Mouse (Mus musculus) stomach, embryonic 16.5 days (tissue): Measurements from ENCODE around the gene F11r. TPM values are rescaled to one million over a fixed set of nuclear protein-coding genes. Genes with fewer than 3 reads are reported as not detected.
A peak's percentile ranks its signal among the peaks of the same experiment; 100 is the strongest.

Experiments
- ATAC-seq: fragments of 200-750 bp; cut with Nextera tagmentation; 2 replicates; pipeline ENCODE4 v1.8.0; 2017; ENCODE audit warnings: moderate number of reproducible peaks, moderate TSS enrichment; ENCODE audit not compliant: insufficient read depth, low FRiP score
- H3K27ac ChIP-seq: fragments of 300-500 bp; sonication (generic); 2 replicates; pipeline ENCODE4 v1.5.1; 2014; ENCODE audit warnings: low read length
- H3K27me3 ChIP-seq: fragments of 300-500 bp; sonication (generic); 2 replicates; pipeline ENCODE4 v1.6.1; 2014; ENCODE audit warnings: low read length, control low read depth, mixed read lengths; ENCODE audit not compliant: control insufficient read depth, insufficient read depth
- H3K36me3 ChIP-seq: fragments of 300-500 bp; sonication (generic); 2 replicates; pipeline ENCODE4 v1.6.1; 2014; ENCODE audit warnings: low read length; ENCODE audit not compliant: control insufficient read depth, insufficient read depth
- H3K4me1 ChIP-seq: fragments of 300-500 bp; sonication (generic); 2 replicates; pipeline ENCODE4 v1.6.1; 2014; ENCODE audit warnings: low read length, control low read depth, mixed read lengths; ENCODE audit not compliant: control insufficient read depth, insufficient read depth
- H3K4me2 ChIP-seq: fragments of 300-500 bp; sonication (generic); 2 replicates; pipeline ENCODE4 v1.6.1; 2014; ENCODE audit warnings: low read depth, low read length, mixed read lengths
- H3K4me3 ChIP-seq: fragments of 300-500 bp; sonication (generic); replicated peaks from 2 replicates; pipeline ENCODE4 v1.5.1; 2014; ENCODE audit warnings: mild to moderate bottlenecking, low read length
- H3K9ac ChIP-seq: fragments of 300-500 bp; sonication (generic); 2 replicates; pipeline ENCODE4 v1.6.1; 2014; ENCODE audit warnings: low read length
- H3K9me3 ChIP-seq: fragments of 300-500 bp; sonication (generic); replicated peaks from 2 replicates; pipeline ENCODE4 v1.6.1; 2016; ENCODE audit warnings: low read length, control low read depth; ENCODE audit not compliant: control insufficient read depth
- WGBS: fragments of 180-500 bp; shearing (Covaris S2); extraction: QIAGEN DNeasy Blood & Tissue Kit; methylation state at CpG from one replicate; pipeline ENCODE4 v1.1.7; 2014; 5-methylcytosine and 5-hydroxymethylcytosine counted together
- polyA plus RNA-seq: library from polyadenylated mRNA; unstranded; fragments of >200 nt; fragmentation: Nextera tagmentation; extraction: Ambion mirVana; gene quantifications from 2 replicates; pipeline ENCODE4 v1.2.1, GENCODE M21; 2015

F11r gene
- polyA plus RNA-seq, 1 experiment from 2014 or later = 137 TPM

DNA sequence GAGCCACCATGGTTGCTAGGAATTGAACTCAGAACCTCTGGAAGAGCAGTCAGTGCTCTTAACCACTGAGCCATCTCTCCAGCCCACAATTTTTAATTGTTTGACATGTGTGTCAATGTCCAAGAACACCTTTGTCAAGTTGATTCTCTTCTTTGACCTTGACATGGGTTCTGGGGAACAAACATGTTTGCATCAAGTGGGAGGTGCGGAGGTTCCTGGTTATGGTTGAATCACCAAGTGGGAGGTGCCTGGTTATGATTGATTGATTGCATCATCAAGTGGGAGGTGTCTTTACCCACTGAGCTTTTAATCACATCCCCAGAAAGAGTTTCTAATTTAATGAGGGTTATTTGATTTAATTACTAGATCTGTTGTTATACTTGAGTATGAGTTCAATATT, 20.2 kb downstream of the F11r start:
- no peak for ATAC-seq
- Histone ChIP-seq H3K4me3 (no peak overlapping the region), H3K36me3 (peaks cover 6% of the 10 kb centered on the region; the same call in 1 of the 2 replicates), H3K4me2 (no peak overlapping the region), H3K4me1 (no peaks in the 10 kb centered on the region), H3K27ac (no peak overlapping the region), H3K9ac (no peak overlapping the region), H3K9me3 (no peaks in the 10 kb centered on the region), H3K27me3 (no peaks in the 10 kb centered on the region)
- 90% methylated on average over 1 of the region's 1 CpGs for WGBS

DNA sequence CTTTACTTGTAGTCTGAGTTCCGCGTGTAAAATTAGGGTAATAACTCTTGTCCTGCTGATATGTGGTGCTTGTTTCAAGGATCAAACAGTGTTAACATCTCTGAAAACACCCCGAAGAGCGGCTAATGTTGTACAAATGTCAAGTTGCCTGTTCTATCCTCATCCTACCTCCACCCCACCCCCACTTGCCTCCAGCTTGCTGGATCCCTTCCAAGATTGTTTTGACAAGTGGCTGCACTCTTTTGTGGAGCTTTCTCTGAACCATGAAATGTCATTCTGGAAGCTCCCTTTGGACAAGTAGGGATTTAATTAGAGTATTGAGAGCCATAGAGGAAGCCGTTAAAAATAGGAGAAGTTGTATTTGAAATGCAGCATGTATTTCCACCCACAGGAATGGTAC, 22.5 kb downstream of the F11r start:
- H3K4me3 ChIP-seq = no peak overlapping the region
- no peak overlapping the region for H3K4me2 ChIP-seq
- peaks cover 9% of the 10 kb centered on the region for H3K36me3 ChIP-seq
- no peaks in the 10 kb centered on the region for H3K27me3 ChIP-seq
- no peaks in the 10 kb centered on the region for H3K4me1 ChIP-seq
- no peak overlapping the region for H3K9ac ChIP-seq
- ATAC-seq = no peak
- WGBS = 42% methylated on average over 5 of the region's 5 CpGs
- no peaks in the 10 kb centered on the region for H3K9me3 ChIP-seq
- H3K27ac ChIP-seq = no peak overlapping the region

DNA sequence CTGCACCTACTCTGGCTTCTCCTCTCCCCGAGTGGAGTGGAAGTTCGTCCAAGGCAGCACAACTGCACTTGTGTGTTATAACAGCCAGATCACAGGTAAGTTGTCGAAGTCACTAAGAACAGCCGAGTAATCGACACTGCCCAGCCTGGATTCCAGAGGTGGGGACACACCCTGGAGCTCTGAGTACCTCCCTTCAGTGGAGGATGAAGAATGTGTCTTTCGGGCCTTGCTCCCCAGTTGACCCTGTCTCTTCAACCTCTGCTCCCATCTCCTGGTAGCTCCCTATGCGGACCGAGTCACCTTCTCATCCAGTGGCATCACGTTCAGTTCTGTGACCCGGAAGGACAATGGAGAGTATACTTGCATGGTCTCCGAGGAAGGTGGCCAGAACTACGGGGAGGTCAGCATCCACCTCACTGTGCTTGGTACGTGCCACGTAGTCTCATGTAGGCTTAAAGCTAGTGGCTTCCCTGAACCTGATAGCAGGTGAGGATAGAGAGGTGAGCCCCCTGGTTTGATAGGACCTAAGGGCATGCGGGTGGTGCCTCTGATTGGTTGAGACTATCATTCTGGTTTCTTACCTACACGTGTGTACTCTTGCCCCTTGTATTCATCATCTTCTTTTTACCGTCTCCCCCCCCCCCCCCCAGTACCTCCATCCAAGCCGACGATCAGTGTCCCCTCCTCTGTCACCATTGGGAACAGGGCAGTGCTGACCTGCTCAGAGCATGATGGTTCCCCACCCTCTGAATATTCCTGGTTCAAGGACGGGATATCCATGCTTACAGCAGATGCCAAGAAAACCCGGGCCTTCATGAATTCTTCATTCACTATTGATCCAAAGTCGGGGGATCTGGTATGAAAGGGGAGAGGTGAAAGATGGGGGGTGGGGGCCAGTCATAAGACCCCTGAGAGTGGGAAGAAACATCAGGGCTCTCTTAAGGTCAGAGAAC, 23.5 kb downstream of the F11r start:
- Histone ChIP-seq H3K36me3 (peaks cover 9% of the 10 kb centered on the region), H3K4me1 (no peaks in the 10 kb centered on the region), H3K9me3 (no peaks in the 10 kb centered on the region), H3K27me3 (no peaks in the 10 kb centered on the region), H3K27ac (no peak overlapping the region), H3K4me3 (no peak overlapping the region), H3K4me2 (no peak overlapping the region), H3K9ac (no peak overlapping the region)
- ATAC-seq = no peak
- 85% methylated on average over 22 of the region's 22 CpGs for whole genome bisulfite sequencing

DNA sequence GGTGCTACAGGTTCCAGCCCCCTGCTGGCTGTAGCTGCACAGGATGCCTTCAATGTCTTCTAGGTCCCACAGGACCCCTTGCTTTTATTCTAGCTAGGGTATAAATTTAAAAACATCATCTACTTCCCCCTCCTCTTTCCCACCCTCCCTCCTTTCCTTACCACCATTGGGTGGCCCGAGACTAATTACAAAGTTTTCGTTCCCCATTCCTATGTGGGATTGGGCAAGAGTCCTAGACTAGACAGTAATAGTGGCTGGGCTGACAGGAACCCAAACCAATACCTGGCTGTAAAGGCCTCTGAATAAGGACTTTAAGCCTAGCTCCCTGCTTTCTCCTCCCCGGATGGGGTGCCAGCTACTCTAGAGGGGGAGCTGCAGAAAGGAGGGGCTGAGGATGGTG, 25.8 kb downstream of the F11r start:
- H3K4me3 ChIP-seq = no peak overlapping the region
- peaks cover 9% of the 10 kb centered on the region for H3K36me3 ChIP-seq
- no peak overlapping the region for H3K4me2 ChIP-seq
- H3K9me3 ChIP-seq = no peaks in the 10 kb centered on the region
- no peak overlapping the region for H3K9ac ChIP-seq
- no peak for ATAC-seq
- H3K27me3 ChIP-seq = no peaks in the 10 kb centered on the region
- no peak overlapping the region; the same call in 1 of the 2 replicates for H3K27ac ChIP-seq
- WGBS = 91% methylated on average over 3 of the region's 3 CpGs
- no peaks in the 10 kb centered on the region for H3K4me1 ChIP-seq

DNA sequence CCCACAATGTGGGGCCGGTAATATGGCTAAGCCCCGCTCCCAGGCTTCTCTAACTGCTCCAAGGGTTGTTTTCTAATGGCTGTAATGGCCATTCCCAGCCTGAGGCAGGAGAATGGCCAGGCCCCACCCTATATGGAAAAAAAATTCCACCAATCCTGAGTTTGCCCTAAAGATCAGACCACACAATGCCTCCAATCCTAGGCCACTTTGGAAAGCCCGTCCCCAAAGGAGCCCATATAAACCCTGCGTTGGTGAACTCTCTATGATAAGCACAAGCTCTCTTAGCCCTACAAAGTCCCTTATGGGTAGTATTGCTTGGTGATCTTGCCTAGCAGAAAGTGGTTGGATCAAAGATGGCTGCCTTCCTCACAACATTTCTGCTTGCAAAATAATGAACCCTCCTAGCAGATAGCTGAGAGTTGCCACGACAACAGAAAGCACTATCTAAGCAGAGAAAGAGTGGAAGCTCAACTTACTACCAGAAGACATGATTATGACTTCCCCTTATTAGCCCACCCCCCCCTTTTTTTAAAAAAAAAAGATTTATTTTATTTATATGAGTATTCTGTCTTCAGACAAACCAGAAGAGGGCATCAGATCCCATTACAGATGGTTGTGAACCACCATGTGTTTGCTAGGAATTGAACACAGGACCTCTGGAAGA, 28.5 kb downstream of the F11r start:
- no peaks in the 10 kb centered on the region for H3K9me3 ChIP-seq
- H3K4me2 ChIP-seq = no peak overlapping the region
- no peak overlapping the region for H3K4me3 ChIP-seq
- no peaks in the 10 kb centered on the region for H3K4me1 ChIP-seq
- H3K9ac ChIP-seq = no peak overlapping the region
- H3K36me3 ChIP-seq = peaks cover 9% of the 10 kb centered on the region
- 88% methylated on average over 5 of the region's 5 CpGs for WGBS
- H3K27me3 ChIP-seq = no peaks in the 10 kb centered on the region
- no peak overlapping the region for H3K27ac ChIP-seq
- ATAC-seq = no peak

DNA sequence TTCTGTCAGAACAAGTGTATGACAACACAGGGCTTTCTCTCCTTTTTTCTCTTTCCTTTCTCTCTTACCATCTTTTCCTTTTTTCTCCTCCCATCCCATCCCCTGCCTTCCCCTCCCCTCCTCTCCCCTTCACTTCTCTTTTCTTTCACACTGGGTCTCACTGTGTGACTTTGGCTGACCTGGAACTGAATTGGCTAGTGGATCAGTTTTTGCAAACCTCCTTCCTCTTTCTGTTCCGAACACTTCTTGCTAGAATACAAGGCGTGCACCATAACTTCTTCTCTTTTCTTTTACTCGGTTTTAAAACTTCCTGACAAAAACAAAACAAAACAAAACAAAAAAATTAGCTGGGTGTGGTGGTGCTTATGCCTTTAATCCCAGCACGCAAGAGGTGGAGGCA, 29.2 kb downstream of the F11r start:
- H3K9ac ChIP-seq = no peak overlapping the region
- no peaks in the 10 kb centered on the region for H3K27me3 ChIP-seq
- no peak for ATAC-seq
- 88% methylated on average over 4 of the region's 4 CpGs for WGBS
- no peaks in the 10 kb centered on the region for H3K4me1 ChIP-seq
- H3K4me2 ChIP-seq = no peak overlapping the region
- H3K4me3 ChIP-seq = no peak overlapping the region
- no peaks in the 10 kb centered on the region for H3K9me3 ChIP-seq
- H3K27ac ChIP-seq = no peak overlapping the region
- peaks cover 9% of the 10 kb centered on the region for H3K36me3 ChIP-seq

DNA sequence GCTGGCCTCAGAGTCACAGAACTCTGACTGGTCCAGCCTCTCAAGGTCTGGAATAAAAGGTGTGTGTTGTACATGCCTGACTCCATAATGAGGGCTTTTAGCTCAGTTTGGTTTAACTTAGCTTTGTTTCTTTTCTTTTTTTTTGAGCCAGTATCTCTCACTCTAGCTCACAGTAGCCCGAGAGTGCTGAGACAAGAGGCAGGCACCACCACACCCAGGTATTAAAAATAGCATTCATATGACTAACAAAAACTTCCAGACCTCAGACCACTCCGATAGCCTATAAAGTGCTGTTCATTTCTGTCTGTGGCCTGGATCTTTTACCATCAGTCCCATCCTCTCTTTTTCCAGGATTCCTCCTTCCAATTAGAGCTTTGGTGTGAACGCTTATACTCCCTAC, 32.3 kb downstream of the F11r start:
- Histone ChIP-seq H3K36me3 (no peaks in the 10 kb centered on the region), H3K27ac (peak overlapping the region; percentile 15; the same call in 1 of the 2 replicates), H3K4me1 (no peaks in the 10 kb centered on the region), H3K9me3 (no peaks in the 10 kb centered on the region), H3K27me3 (no peaks in the 10 kb centered on the region), H3K4me3 (no peak overlapping the region), H3K9ac (no peak overlapping the region), H3K4me2 (0 out of 2 replicates have a peak overlapping the region, but pooled peaks have one; percentile 4)
- WGBS = 69% methylated on average over 3 of the region's 3 CpGs
- ATAC-seq = no peak

DNA sequence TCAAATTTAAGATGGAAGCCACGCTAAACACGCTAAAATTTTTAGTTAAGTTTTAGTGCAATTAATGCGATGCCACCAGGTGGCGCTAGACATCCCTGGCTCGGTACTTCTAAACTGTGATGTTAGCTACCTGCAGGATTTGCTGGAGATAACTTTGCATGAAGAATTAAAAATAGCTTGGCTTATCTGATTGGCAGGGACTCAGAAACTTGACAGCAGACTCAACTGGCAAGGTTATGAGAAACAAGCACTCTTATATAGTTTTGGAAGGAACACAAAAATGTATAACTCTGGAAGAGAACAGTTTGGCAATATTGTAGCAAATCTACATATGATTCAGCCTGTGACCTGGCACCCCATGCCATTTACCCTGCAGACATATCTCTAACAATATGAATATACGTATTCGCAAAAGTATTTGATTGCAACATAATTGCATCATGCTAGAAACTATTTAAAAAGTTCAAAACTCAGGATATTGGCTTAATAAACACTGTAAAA, 33.1 kb downstream of the F11r start:
- H3K36me3 ChIP-seq = no peaks in the 10 kb centered on the region
- H3K9ac ChIP-seq = no peak overlapping the region
- H3K27me3 ChIP-seq = no peaks in the 10 kb centered on the region
- H3K9me3 ChIP-seq = no peaks in the 10 kb centered on the region
- ATAC-seq = no peak
- H3K4me2 ChIP-seq = no peak overlapping the region
- no peak overlapping the region for H3K4me3 ChIP-seq
- H3K4me1 ChIP-seq = no peaks in the 10 kb centered on the region
- WGBS = 30% methylated on average over 7 of the region's 7 CpGs
- peak overlapping the region; percentile 15; the same call in 1 of the 2 replicates for H3K27ac ChIP-seq

DNA sequence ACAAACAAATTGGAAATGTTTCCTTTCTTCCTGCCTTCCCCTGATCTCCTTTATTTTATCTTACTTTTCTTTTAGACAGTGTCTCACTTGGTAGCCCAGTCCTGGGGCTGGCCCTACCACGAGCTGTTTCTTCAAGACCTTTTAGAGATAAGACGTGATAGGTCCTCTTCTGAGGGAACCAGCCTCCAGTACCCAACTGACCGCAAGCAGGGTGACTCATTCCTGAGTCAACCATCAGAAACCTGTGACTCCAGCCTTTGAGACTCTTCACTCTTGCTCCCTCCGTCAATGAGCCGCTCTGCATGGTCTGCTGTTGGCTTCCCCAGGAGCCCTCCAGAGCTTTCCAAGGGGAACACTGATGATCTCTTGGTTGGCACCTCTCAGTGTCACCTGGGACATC, 33.6 kb downstream of the F11r start:
- H3K36me3 ChIP-seq = no peaks in the 10 kb centered on the region

More for the DNA sequence above, 33.6 kb downstream of the F11r start:
- no peaks in the 10 kb centered on the region for H3K4me1 ChIP-seq
- H3K4me2 ChIP-seq = no peak overlapping the region
- peak; percentile 68; the same call in 1 of the 2 replicates for ATAC-seq
- H3K27ac ChIP-seq = peak overlapping the region; percentile 25; the same call in 1 of the 2 replicates
- H3K9me3 ChIP-seq = no peaks in the 10 kb centered on the region
- H3K27me3 ChIP-seq = no peaks in the 10 kb centered on the region
- no peak overlapping the region for H3K9ac ChIP-seq
- no peak overlapping the region for H3K4me3 ChIP-seq
- WGBS = 69% methylated on average over 5 of the region's 5 CpGs
